Mouse (Mus musculus) CD8-positive naive resting alpha-beta T cell, adult 2 months (primary cell): Measurements from ENCODE around the gene Arhgef2.

Experiments
- DNase-seq, 2 experiments: peaks; one replicate each; pipeline ENCODE4 v3.0.0; 2022; ENCODE audit warnings: low read depth in 2 of 2, low spot score in 2 of 2

Arhgef2 gene

GRCm38 (mm10) chr3:88620146-88620991 lies 14.6 kb downstream of the Arhgef2 start:
- DNase-seq: no peak

- peak in 1 of 2 experiments; percentile 35 for DNase-seq
Observed at GRCm38 (mm10) chr3:88620992-88621536, 15.3 kb downstream of the Arhgef2 start.

GRCm38 (mm10) chr3:88621537-88622112 lies 15.9 kb downstream of the Arhgef2 start:
- peak in 1 of 2 experiments; percentile 12 for DNase-seq

DNA sequence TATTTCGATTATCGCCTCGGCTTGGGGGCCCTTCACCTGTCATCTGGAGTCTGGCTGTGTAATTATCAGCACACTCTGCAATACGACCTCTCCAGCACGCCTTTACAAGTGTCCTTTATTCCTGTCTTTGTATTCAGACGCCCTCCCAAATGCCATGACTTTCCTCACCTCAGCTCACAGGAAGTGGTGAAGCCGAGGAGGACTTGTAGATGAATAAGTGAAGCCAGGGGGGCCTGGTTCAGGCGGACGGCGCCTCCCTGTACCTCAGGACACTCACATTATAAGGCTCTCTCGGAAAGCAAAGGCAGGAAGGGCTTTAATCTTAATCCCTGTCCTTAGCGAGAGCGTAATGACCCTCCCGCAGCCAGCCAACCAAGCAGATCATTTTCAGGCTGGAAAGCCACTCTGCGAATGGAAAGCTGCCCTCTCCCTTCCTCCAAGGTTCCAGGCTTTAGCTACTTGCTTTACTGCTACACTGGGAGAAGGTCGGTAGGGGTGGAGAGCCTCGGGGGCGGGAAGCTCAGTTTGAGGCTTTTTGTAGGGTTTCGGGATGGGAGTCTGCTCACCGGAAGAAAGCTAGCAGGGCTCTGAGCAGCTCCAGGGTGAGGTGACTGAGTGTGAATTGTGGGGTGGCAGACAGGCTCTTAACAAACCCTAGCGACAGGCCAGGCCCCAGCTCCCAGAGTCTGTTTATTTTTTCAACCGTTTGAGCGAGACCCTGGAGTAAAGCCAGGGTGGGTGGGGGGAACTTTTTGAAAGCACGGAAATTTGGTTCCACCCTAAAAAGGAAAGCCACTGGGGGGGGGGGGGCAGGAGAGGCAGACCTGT lies 16.6 kb downstream of the Arhgef2 start:
- DNase-seq: peak in 1 of 2 experiments; percentile 23

GRCm38 (mm10) chr3:88622941-88623345 lies 17.2 kb downstream of the Arhgef2 start:
- DNase-seq: peak in 1 of 2 experiments; percentile 11

- no peak for DNase-seq
Observed at GRCm38 (mm10) chr3:88623346-88624135, 17.8 kb downstream of the Arhgef2 start.

- DNase-seq: no peak
Observed at GRCm38 (mm10) chr3:88624324-88624723, 18.6 kb downstream of the Arhgef2 start.

- no peak for DNase-seq
Observed at GRCm38 (mm10) chr3:88624951-88625350, 19.2 kb downstream of the Arhgef2 start.

DNA sequence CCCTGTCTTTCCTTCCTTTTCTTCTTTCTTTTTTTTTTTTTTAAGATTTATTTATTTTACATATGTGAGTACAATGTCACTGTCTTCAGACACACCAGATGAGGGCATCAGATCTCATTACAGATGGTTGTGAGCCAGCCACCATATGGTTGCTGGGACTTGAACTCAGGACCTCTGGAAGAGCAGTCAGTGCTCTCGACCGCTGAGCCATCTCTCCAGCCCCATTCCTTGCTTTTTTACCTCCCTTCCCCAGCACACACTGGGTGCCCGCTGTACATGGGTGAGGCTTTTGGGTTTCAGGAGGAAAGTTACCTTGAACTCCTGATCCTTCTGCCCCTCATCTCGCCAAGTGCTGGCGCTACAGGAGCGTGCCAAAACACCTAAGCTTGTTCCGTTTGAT lies 19.8 kb downstream of the Arhgef2 start:
- no peak for DNase-seq

DNA sequence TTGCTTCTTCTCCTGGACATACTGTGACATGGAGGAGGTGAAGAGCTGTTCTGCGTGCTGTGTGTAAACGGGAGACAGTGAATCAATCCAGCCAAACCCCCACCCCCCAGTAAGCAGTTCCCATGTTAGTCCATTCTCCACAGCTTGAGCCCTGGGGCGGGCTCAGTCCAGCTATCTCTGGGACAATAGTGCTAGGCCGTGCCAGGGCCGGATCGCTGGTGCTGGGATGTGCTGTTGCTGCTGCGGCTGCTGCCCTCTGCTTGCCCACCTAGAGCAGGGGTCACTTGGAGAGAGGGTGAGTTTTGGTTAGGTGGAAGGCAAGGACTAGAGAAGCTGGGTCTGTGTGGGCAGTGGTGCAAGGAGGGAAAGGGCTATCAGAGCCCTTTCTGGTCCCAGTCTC lies 20.6 kb downstream of the Arhgef2 start:
- DNase-seq: no peak

GRCm38 (mm10) chr3:88627114-88627513 lies 21.3 kb downstream of the Arhgef2 start:
- no peak for DNase-seq

DNA sequence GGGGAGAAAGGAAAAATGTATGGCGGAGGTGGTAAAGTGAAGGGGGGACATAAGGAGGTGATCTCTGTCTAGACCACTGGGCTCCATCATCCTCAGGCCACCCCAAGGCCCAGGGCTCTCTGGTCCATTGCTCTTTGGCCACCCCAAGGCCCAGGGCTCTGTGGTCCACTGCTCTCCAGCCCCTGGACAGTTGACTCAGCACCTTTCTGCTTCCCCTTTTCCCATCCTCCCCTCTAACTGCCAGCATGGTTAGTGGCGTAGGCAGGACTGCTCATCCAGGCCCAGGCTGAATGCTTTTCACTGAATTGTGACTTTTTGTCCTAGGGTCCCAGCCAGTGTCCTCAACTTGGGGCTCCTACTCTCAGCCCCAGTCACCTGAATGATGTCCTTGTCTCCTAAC lies 21.8 kb downstream of the Arhgef2 start:
- DNase-seq: no peak

- DNase-seq: no peak
Observed at GRCm38 (mm10) chr3:88628766-88629165, 23.0 kb downstream of the Arhgef2 start.

- no peak for DNase-seq
Observed at GRCm38 (mm10) chr3:88629244-88629643, 23.5 kb downstream of the Arhgef2 start.

DNA sequence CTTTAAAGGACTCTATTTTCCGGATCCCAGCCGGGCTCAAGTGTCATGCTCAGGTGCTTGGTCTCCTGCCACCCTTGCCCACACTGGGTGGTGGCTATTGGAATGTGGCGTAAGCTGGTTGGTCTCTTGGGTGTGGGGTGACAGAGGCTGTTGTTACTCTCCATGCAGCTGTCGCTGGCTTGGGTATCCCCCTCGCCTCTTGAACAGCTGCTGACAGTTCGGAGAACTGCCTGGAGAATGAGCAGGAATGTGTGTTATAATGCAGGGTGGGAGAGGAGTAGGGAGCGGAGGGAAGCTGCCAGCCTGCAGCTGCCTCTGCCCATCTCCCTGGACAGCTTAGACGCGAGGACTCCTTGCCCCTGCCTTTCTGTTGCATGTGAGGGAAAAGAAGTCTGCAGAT lies 24.3 kb downstream of the Arhgef2 start:
- no peak for DNase-seq

DNA sequence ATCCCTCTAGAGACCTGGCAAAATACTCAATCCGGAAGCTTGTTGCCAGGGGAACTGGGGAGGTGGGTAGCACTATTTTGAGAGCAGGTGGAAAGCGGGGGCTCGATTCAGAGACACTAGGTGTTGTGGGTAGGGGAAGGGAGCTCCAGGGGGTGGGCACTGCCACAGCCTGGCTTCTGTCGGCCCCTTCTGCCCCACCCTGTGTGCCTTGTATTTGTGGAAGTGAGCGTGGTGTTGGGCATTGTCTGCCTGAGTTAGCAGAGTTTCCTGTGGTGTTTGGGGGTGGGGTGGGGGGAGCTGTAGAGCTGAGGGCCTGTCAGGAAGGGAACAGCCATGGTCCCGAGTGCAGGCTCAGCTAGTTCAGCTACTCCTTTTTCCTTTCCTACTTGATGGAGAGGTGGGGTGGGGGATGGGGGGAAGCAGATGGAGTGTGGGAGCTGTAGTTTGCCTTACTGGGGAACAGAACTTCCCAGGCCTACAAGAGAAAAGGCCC lies 25.1 kb downstream of the Arhgef2 start:
- DNase-seq: no peak

- DNase-seq: no peak
Observed at GRCm38 (mm10) chr3:88631921-88632587, 26.3 kb downstream of the Arhgef2 start.

DNA sequence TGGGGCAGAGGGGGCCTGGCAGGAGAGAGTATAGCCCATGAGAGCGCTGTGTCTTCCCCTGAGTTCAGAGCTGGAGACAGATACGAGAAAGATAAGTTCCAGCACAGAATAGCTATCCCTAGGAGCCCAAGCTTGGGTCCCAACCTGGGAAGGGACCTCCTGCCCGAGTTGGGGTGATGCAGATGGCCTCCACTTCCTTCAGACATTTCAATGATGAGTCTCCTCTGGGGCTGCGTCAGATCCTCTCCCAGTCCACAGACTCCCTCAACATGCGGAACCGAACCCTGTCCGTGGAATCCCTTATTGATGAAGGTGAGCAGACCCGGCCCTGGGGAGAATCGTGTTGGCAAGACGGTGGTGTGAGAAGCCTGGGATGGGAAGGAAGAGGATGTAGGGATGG lies 27.3 kb downstream of the Arhgef2 start:
- DNase-seq: no peak

DNA sequence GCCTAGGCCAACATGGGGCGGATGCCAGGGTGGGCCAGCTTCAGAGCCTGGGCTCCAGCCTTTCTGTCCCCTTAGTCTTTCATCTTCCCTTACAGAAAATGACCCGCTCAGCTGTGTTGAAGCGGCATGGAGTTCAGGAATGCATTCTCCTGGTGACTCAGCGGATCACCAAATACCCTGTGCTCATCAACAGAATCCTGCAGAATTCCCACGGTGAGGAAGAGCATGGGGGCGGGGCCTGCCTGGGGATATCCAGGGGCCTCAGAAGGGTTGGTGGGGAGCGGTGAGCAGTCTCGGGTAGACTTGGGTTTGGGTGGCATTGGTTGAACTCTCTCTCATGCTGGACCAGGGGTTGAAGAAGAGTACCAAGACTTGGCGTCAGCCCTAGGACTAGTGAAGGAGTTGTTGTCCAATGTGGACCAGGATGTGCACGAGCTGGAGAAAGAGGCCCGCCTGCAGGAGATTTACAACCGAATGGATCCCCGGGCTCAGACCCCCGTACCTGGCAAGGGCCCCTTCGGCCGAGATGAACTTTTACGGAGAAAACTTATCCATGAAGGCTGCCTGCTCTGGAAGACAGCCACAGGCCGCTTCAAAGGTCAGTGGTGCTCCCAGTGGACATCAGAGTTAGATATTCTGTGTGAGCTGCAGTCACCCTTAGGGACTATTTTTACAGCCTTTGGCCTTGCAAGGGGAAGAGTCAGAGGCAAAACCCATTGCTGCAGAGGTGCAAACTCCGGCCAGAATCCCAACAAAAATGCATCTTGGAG lies 29.9 kb downstream of the Arhgef2 start:
- no peak for DNase-seq
